Mouse (Mus musculus): Measurements from ENCODE around the gene Rasgrp3.

GRCm38 (mm10) chr17:75453639-75454038, 17.9 kb downstream of the Rasgrp3 start:
- TF ChIP-seq CTCF (IDR thresholded peaks at IDR 0.05) (no peak), EP300 (IDR thresholded peaks at IDR 0.05; ENCODE audit: insufficient read depth, low read depth, low read length) (no peak)
